Mouse (Mus musculus) heart, adult 2 months (tissue): ENCODE data around the gene Sema3c.

Experiments
- CTCF ChIP-seq: fragments of 200-600 bp; IDR thresholded peaks from 2 replicates; pipeline ENCODE4 v1.8.1; 2022; ENCODE audit warnings: antibody characterized with exemption, mild to moderate bottlenecking, moderate library complexity
- POLR2A ChIP-seq: fragments of 200-500 bp; IDR thresholded peaks from 2 replicates; pipeline ENCODE4 v1.6.1; 2011; ENCODE audit warnings: mild to moderate bottlenecking, low read depth, low read length, control low read depth; ENCODE audit not compliant: insufficient read depth

GRCm38 (mm10) chr5:17601700-17602099, 27.6 kb downstream of the Sema3c start:
- no peak for TF ChIP-seq CTCF
- no peak for TF ChIP-seq POLR2A
